Mouse (Mus musculus) T-helper 17 cell (primary cell): ENCODE measurements around the gene Traf3ip2.

ENCODE experiments used
- in situ Hi-C, 2 experiments: fragments of 300-600 bp; cut with MboI, MseI; formaldehyde crosslinking; loops; 1 replicate in 1 of 2; 2 replicates in 1 of 2; pipeline ENCODE4 v1.15.1; 2025; ENCODE audit warnings: high pct_unique_total_duplicates in 2 of 2

Traf3ip2 gene

GRCm38 (mm10) chr10:39612633-39612988 is at the start of gene Traf3ip2:
Gene Traf3ip2, plus strand, starts transcription at chr10:39612934.
- in situ Hi-C loops = no loop called here

GRCm38 (mm10) chr10:39563552-39564223 is 49.0 kb upstream of the Traf3ip2 start:
- in situ Hi-C loops = no loop called here

GRCm38 (mm10) chr10:39566901-39567300 is 45.8 kb upstream of the Traf3ip2 start:
- in situ Hi-C loops = no loop called here

GRCm38 (mm10) chr10:39568991-39569390 is 43.7 kb upstream of the Traf3ip2 start:
- in situ Hi-C loops = no loop called here

GRCm38 (mm10) chr10:39571011-39571410 is 41.7 kb upstream of the Traf3ip2 start:
- in situ Hi-C loops = no loop called here

GRCm38 (mm10) chr10:39572050-39572671 is 40.6 kb upstream of the Traf3ip2 start:
- in situ Hi-C loops = no loop called here

- in situ Hi-C loops = no loop called here
Observed at GRCm38 (mm10) chr10:39572672-39573051, 40.1 kb upstream of the Traf3ip2 start.

- in situ Hi-C loops = no loop called here
Observed at GRCm38 (mm10) chr10:39576466-39576865, 36.3 kb upstream of the Traf3ip2 start.

GRCm38 (mm10) chr10:39580477-39580876 is 32.3 kb upstream of the Traf3ip2 start:
- in situ Hi-C loops = no loop called here

GRCm38 (mm10) chr10:39582385-39582784 is 30.3 kb upstream of the Traf3ip2 start:
- in situ Hi-C loops = no loop called here

GRCm38 (mm10) chr10:39583718-39584117 is 29.0 kb upstream of the Traf3ip2 start:
- in situ Hi-C loops = no loop called here

- in situ Hi-C loops = no loop called here
Observed at GRCm38 (mm10) chr10:39587290-39587925, 25.3 kb upstream of the Traf3ip2 start.

GRCm38 (mm10) chr10:39587973-39588746 is 24.6 kb upstream of the Traf3ip2 start:
- in situ Hi-C loops = no loop called here

GRCm38 (mm10) chr10:39589765-39590546 is 22.8 kb upstream of the Traf3ip2 start:
- in situ Hi-C loops = no loop called here

GRCm38 (mm10) chr10:39590629-39591028 is 22.1 kb upstream of the Traf3ip2 start:
- in situ Hi-C loops = no loop called here

- in situ Hi-C loops = no loop called here
Observed at GRCm38 (mm10) chr10:39592501-39592900, 20.2 kb upstream of the Traf3ip2 start.

GRCm38 (mm10) chr10:39594716-39595115 is 18.0 kb upstream of the Traf3ip2 start:
- in situ Hi-C loops = no loop called here

- in situ Hi-C loops = no loop called here
Observed at GRCm38 (mm10) chr10:39595862-39596261, 16.9 kb upstream of the Traf3ip2 start.

- in situ Hi-C loops = no loop called here
Observed at GRCm38 (mm10) chr10:39597116-39597791, 15.5 kb upstream of the Traf3ip2 start.

- in situ Hi-C loops = no loop called here
Observed at GRCm38 (mm10) chr10:39597792-39598183, 14.9 kb upstream of the Traf3ip2 start.

- in situ Hi-C loops = no loop called here
Observed at GRCm38 (mm10) chr10:39599601-39600000, 13.1 kb upstream of the Traf3ip2 start.
